Mouse (Mus musculus) central nervous system, embryonic 11.5 days (tissue): ENCODE measurements around the gene Rnd1. TPM values are rescaled to one million over a fixed set of nuclear protein-coding genes. Genes with fewer than 3 reads are reported as not detected.

Experiments used
- polyA plus RNA-seq: library from polyadenylated mRNA; depleted of rRNA; stranded (reverse); fragments of >200 nt; gene quantifications from 2 replicates; pipeline ENCODE4 v1.2.3, GENCODE M21; 2012; rRNA removed

Rnd1 gene
- 7.9 and 12.3 TPM in 2 replicates for polyA plus RNA-seq

DNA sequence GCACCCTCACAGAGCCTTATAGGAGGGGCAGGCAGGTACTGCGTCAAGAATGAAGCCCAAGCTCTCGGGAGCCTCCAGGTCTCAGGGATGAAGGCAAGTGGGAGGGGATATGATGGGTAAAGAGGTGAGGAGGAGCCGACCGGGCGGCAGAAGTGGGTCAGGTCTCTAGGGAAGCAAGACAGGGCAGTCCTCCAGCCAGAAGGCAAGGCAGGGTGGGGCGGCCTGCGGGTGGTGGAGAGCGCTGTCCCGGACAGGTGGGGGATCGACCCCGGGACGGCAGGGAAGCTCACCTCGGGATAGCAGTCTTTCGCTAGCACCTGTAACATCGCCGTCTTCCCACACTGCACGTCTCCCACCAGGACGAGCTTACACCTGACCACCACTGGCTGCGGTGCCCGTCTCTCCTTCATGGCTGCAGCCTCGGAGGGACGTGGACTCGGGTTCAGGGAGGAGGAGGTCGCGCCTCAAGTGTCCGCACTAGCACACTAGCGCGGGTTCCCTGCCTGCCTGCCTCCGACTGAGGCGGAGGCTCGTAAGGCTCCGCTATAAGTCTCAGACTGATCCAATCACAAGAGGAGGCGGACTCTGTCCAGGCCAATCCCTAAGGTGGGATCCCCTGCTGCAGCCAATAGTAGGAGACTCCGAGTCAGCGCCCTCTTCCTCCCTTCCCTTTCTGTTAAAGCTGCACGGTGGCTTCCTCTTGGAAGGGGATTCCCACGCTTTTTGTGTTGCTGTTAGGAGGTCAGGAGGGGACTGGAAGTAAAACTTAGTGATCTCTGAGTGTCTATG is at the start of gene Rnd1:
Gene Rnd1, minus strand, starts transcription at position 522 of the 789 bp plus-strand sequence.

DNA sequence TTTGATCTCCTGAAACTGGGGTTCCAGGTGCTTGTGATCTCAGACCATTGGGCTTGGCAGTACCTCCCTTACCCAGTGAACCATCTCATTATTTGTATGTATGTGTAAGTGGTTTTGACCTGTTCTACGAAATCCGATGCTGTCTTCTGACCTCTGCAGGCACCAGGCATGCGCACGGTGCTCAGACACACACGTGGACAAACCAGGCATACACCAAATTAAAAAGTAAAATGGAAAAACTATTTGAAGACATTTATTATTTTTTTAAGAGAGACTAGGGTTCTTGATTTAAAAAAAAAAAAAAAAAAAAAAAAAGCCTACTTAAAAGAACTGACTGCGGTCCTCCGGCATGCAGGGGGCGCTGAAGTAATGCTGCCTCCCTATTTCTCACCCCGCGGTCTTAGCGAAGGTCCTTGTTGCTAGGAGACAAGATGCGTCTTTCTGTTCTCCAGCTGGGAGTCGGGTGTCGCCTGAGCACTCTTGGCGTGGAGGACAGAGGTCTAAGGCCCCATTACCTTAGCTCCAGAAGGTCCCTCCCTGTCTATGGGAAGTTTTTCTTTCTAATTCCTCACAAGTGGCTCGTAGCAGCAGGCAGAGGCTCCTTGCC is 30.6 kb upstream of the Rnd1 start, which contains the start of gene Ccdc65:
Gene Ccdc65, plus strand, starts transcription at position 442 of the 607 bp plus-strand sequence.

GRCm38 (mm10) chr15:98662567-98663545 is 14.4 kb downstream of the Rnd1 start, which contains the start of gene Ddx23:
TSS of gene Ddx23 (minus strand) at chr15:98662894.

DNA sequence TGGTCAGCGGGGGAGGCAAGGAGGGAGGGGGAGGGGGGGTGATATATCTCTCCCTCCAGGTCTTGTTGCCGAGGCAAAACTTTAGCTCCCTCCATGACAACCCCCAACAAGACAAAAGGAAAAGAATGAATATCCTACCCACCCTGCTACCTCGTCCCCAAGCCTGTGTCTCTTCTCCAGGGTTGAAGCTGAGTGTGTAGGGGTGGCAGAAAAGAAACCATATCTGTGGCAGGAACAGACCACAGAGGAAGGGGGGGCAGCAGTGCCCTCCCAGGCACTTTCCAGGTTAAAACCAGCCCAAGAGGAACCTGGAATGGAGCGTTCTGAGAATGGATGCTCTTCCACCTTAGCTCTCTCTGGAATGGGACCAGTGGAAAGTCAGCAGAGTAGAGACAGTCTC is 46.7 kb downstream of the Rnd1 start, which contains the start of gene Cacnb3:
Gene Cacnb3, plus strand, starts transcription at position 301 of the 400 bp plus-strand sequence.

Other genes with a start within 250 kb of the Rnd1 start
- gene Olfr282, start 246.2 kb downstream of the Rnd1 start, polyA plus RNA-seq, result not detected in 2 replicates
- gene Olfr281, start 224.9 kb downstream of the Rnd1 start, polyA plus RNA-seq, result not detected in 2 replicates
- gene OR5BS1P, start 207.6 kb downstream of the Rnd1 start, polyA plus RNA-seq, result not detected in 2 replicates
- gene Lalba, start 194.7 kb downstream of the Rnd1 start, polyA plus RNA-seq, result not detected in 2 replicates
- not detected in 2 replicates for gene Olfr279, start 185.1 kb downstream of the Rnd1 start, polyA plus RNA-seq
- gene Kansl2, start 143.2 kb downstream of the Rnd1 start, polyA plus RNA-seq, result 125 and 135 TPM in 2 replicates
- gene Ccnt1, start 106.5 kb downstream of the Rnd1 start, polyA plus RNA-seq, result 21.9 and 30.6 TPM in 2 replicates
- not detected in 2 replicates for gene 4930415O20Rik, start 106.5 kb downstream of the Rnd1 start, polyA plus RNA-seq
- 53.7 and 55.8 TPM in 2 replicates for gene Adcy6, start 67.4 kb downstream of the Rnd1 start, polyA plus RNA-seq
- 75.3 and 102 TPM in 2 replicates for gene Cacnb3, start 46.6 kb downstream of the Rnd1 start, polyA plus RNA-seq
- gene Ddx23, start 14.6 kb downstream of the Rnd1 start, polyA plus RNA-seq, result 66.3 and 99.5 TPM in 2 replicates
- 0.70 and 1.4 TPM in 2 replicates for gene Ccdc65, start 30.7 kb upstream of the Rnd1 start, polyA plus RNA-seq
- gene Fkbp11, start 50.7 kb upstream of the Rnd1 start, polyA plus RNA-seq, result 10.1 and 11.2 TPM in 2 replicates
- 72.2 and 83.4 TPM in 2 replicates for gene Arf3, start 85.8 kb upstream of the Rnd1 start, polyA plus RNA-seq
- gene Wnt10b, start 100.7 kb upstream of the Rnd1 start, polyA plus RNA-seq, result 0.72 and 2.0 TPM in 2 replicates
- gene Wnt1, start 112.4 kb upstream of the Rnd1 start, polyA plus RNA-seq, result 3.5 and 7.9 TPM in 2 replicates
- gene Ddn, start 132.0 kb upstream of the Rnd1 start, polyA plus RNA-seq, result 0.55 and 1.2 TPM in 2 replicates
- 75.6 and 78.9 TPM in 2 replicates for gene Prkag1, start 154.1 kb upstream of the Rnd1 start, polyA plus RNA-seq
- 37.9 and 38.9 TPM in 2 replicates for gene Kmt2d, start 193.7 kb upstream of the Rnd1 start, polyA plus RNA-seq
- 11.3 and 19.2 TPM in 2 replicates for gene Rhebl1, start 217.1 kb upstream of the Rnd1 start, polyA plus RNA-seq
- 0.56 and 0.96 TPM in 2 replicates for gene Dhh, start 221.1 kb upstream of the Rnd1 start, polyA plus RNA-seq
- gene Lmbr1l, start 240.8 kb upstream of the Rnd1 start, polyA plus RNA-seq, result 57.1 and 72.0 TPM in 2 replicates